ENCODE assay signal across 8 mouse cellular contexts in the genomic region with DNA sequence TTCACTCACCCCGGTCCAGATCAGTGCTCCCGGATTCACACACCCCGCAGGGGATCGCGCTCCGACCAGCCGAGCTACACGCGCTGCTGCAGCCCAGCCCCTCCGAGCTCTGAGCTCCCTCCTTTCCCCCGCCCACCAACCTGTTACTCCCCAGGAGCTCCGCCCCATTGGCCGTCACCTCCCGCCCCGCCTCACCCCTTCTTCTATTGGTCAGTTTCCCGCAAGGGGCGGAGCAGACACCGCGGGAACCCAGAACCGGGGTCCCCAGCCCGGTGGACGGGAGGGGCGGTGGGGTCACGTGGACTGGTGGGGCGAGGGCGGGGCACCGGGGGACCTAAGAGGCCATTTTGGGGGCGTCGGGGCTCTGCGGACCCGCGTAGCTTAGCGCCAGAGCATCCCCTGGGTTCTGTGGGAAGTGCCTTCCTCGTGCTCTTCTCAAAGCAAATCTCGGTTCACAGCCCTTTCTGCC. TPM values are rescaled to one million over a fixed set of nuclear protein-coding genes. Genes with fewer than 3 reads are reported as not detected.
DNase-seq lines count a peak whose midpoint lies in the region; ATAC-seq lines count a peak whose summit lies in the region.

A gene (minus strand): TSS at position 126 of the 469 bp plus-strand sequence.

- H3K9ac ChIP-seq in hindbrain, embryonic 13.5 days: peak within 1 kb of the TSS; percentile 81

- no peaks in the 10 kb centered on the region for H3K9me3 ChIP-seq in hindbrain, embryonic 13.5 days

- peaks cover 17% of the 10 kb centered on the region for H3K4me1 ChIP-seq in hindbrain, embryonic 13.5 days (replicated peaks)

- 0 out of 2 replicates have a peak, but pooled peaks cover 6% of the 10 kb centered on the region for H3K27me3 ChIP-seq in hindbrain, embryonic 13.5 days

- peak within 1 kb of the TSS; percentile 47 for H3K4me3 ChIP-seq in hindbrain, embryonic 13.5 days

- peak; percentile 97 for DNase-seq in Muller cell, postnatal 12 days (ENCODE audit: inconsistent ontology term)
- peak; percentile 100 for DNase-seq in cerebellum, postnatal 10 days
- peak; percentile 90 to 94 for DNase-seq in frontal cortex, postnatal 14 days (ENCODE audit: low spot score in 2 of 2)
- peak; percentile 91 to 96 for DNase-seq in layer of hippocampus, postnatal 14 days (ENCODE audit: low spot score in 2 of 2)
- peak; percentile 95 for DNase-seq in lung, postnatal 10 days
- peak; percentile 94 for DNase-seq in ovary, postnatal 36 days (ENCODE audit: low spot score)
- DNase-seq in thymus, postnatal 14 days: peak; percentile 96

- peak; percentile 93 for ATAC-seq in hindbrain, embryonic 13.5 days (ENCODE audit: low FRiP score)

- 0% methylated on average over 34 of the region's 35 CpGs for WGBS in hindbrain, embryonic 13.5 days

- H3K4me2 ChIP-seq in hindbrain, embryonic 13.5 days: peak within 1 kb of the TSS; percentile 74

- no peaks in the 10 kb centered on the region for H3K36me3 ChIP-seq in hindbrain, embryonic 13.5 days

- peak within 1 kb of the TSS; percentile 91 for H3K27ac ChIP-seq in hindbrain, embryonic 13.5 days

RNA-seq across cellular contexts. Expression of the gene that starts here (rescaled TPM):
- 7.4 and 7.6 TPM in 2 replicates for polyA plus RNA-seq in hindbrain, embryonic 13.5 days (2015; fragmentation: Nextera tagmentation; extraction: Ambion mirVana)
- total RNA-seq in layer of hippocampus, postnatal 14 days (2021): 1 to 10 TPM; 3.3 to 3.5 TPM

Comparison
In these comparisons a context has a peak if more than half of its experiments do, and no peak if none do; other contexts are left out.
1. Peak in every context shown above with its lines: DNase-seq, ATAC-seq, H3K4me3 ChIP-seq and H3K27ac ChIP-seq.